Mouse (Mus musculus) forebrain, embryonic 14.5 days (tissue): ENCODE results near the gene Zfp365. TPM values are rescaled to one million over a fixed set of nuclear protein-coding genes. Genes with fewer than 3 reads are reported as not detected.

Experiments
- ATAC-seq: fragments of 200-750 bp; cut with Nextera tagmentation; 2 replicates; pipeline ENCODE4 v1.8.0; 2017; ENCODE audit warnings: mild to moderate bottlenecking, moderate library complexity
- DNase-seq: peaks from one replicate; pipeline ENCODE4 v3.0.0-alpha.2; 2015; ENCODE audit warnings: low spot score
- H3K27ac ChIP-seq: fragments of 300-500 bp; sonication (generic); 2 replicates; pipeline ENCODE4 v1.5.1; 2014; ENCODE audit warnings: low read depth, mild to moderate bottlenecking, control low read depth, low read length, moderate library complexity
- H3K27me3 ChIP-seq: fragments of 300-500 bp; sonication (generic); replicated peaks from 2 replicates; pipeline ENCODE4 v1.6.1; 2014; ENCODE audit warnings: low read length, control low read depth, mixed read lengths; ENCODE audit not compliant: control insufficient read depth, insufficient read depth
- H3K36me3 ChIP-seq: fragments of 300-500 bp; sonication (generic); 2 replicates; pipeline ENCODE4 v1.6.1; 2014; ENCODE audit warnings: low read length, control low read depth; ENCODE audit not compliant: control insufficient read depth, insufficient read depth
- H3K4me1 ChIP-seq: fragments of 300-500 bp; sonication (generic); 2 replicates; pipeline ENCODE4 v1.6.1; 2014; ENCODE audit warnings: antibody characterized with exemption, low read length, control low read depth; ENCODE audit not compliant: control insufficient read depth, insufficient read depth
- H3K4me2 ChIP-seq: fragments of 300-500 bp; sonication (generic); 2 replicates; pipeline ENCODE4 v1.6.1; 2014; ENCODE audit warnings: mild to moderate bottlenecking, control low read depth, low read length
- H3K4me3 ChIP-seq: fragments of 300-500 bp; sonication (generic); 2 replicates; pipeline ENCODE4 v1.5.1; 2014; ENCODE audit warnings: low read depth, low read length, control low read depth
- H3K9ac ChIP-seq: fragments of 300-500 bp; sonication (generic); 2 replicates; pipeline ENCODE4 v1.6.1; 2014; ENCODE audit warnings: mild to moderate bottlenecking, low read length, control low read depth, moderate library complexity
- H3K9me3 ChIP-seq: fragments of 300-500 bp; sonication (generic); replicated peaks from 2 replicates; pipeline ENCODE4 v1.6.1; 2016; ENCODE audit warnings: low read length, control low read depth, mixed read lengths; ENCODE audit not compliant: control insufficient read depth
- WGBS: fragments of 180-500 bp; shearing (Covaris S2); extraction: QIAGEN DNeasy Blood & Tissue Kit; methylation state at CpG from one replicate; pipeline ENCODE4 v1.1.7; 2014; 5-methylcytosine and 5-hydroxymethylcytosine counted together
- polyA plus RNA-seq: library from polyadenylated mRNA; unstranded; fragments of >200 nt; fragmentation: Nextera tagmentation; extraction: Ambion mirVana; gene quantifications from 2 replicates; pipeline ENCODE4 v1.2.1, GENCODE M21; 2014

The Zfp365 gene
- polyA plus RNA-seq, 1 experiment from 2014 or later: 1.2 TPM

DNA sequence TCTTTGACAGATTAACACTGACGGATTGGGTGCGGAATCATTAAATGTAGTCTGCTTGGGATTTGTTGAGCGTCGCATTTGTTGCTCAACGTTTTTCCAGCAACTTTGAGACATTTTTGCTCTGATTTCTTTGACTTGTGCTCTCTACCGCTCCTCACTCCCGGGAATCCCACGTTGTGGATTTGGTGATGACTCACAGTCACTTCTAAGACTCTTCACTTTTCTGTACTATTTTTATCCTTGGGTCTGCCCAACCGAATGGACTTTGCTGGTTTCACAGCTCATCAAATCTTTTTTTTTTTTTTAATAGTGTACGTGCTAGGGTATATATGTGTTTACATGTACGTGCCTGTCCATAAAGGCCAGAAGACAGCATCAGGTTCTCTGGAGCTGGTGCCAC is 20.3 kb upstream of the Zfp365 start:
- H3K9me3 ChIP-seq: no peaks in the 10 kb centered on the region
- H3K36me3 ChIP-seq: no peaks in the 10 kb centered on the region
- H3K9ac ChIP-seq: no peak overlapping the region
- no peak overlapping the region for H3K27ac ChIP-seq
- no peak for ATAC-seq
- H3K4me3 ChIP-seq: no peak overlapping the region
- no peaks in the 10 kb centered on the region for H3K4me1 ChIP-seq
- no peak for DNase-seq
- 93% methylated on average over 11 of the region's 11 CpGs for WGBS
- no peak overlapping the region for H3K4me2 ChIP-seq
- no peaks in the 10 kb centered on the region for H3K27me3 ChIP-seq

DNA sequence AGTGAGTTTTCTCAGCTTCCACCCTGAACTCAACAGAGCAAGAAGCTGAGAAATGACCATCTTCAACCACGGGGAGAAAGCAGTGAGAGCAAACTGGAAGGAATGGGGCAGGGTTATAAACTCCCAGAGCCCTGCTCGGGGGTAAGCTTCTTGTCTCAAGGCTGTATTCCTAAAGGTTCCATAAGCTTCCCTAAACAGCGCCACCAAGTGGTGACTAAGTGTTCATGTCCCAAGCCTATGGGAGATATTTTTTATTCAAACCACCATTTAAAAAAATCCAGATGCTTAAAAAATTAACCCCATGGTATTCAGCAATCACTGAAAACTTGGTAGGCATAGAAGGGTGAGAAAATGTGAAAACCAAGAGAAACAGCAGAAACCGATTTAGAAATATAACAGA is 18.9 kb upstream of the Zfp365 start:
- DNase-seq (no peak), ATAC-seq (no peak)
- Histone ChIP-seq H3K4me3 (no peak overlapping the region), H3K9ac (no peak overlapping the region), H3K4me1 (no peaks in the 10 kb centered on the region), H3K36me3 (no peaks in the 10 kb centered on the region), H3K9me3 (no peaks in the 10 kb centered on the region), H3K27me3 (no peaks in the 10 kb centered on the region), H3K4me2 (no peak overlapping the region), H3K27ac (no peak overlapping the region)
- 79% methylated on average over 4 of the region's 4 CpGs for WGBS

DNA sequence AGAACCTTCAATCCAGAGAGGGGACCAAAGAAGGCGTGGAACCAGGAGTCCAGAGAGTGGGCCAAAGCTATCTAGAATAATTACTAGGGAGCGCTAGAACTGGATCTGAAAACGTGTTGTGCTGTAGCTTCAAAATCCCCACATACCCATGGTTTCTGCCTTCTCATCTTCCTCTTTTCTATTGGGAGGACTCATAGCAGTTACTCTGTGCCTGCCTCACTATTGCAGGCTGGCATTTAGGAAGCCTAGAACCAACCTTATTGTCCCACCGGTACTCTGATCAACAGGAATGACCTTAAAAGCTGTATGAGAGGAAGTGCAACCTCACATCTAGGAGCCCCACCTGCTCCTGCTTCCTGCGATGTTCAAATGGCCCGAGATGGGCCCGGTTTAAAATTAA is 16.1 kb upstream of the Zfp365 start:
- no peaks in the 10 kb centered on the region for H3K36me3 ChIP-seq
- no peaks in the 10 kb centered on the region for H3K4me1 ChIP-seq
- no peak overlapping the region for H3K27ac ChIP-seq
- no peak overlapping the region for H3K4me2 ChIP-seq
- peaks cover 2% of the 10 kb centered on the region; the same call in 1 of the 2 replicates for H3K9me3 ChIP-seq
- ATAC-seq (no peak), DNase-seq (no peak)
- H3K27me3 ChIP-seq: no peaks in the 10 kb centered on the region
- 89% methylated on average over 7 of the region's 7 CpGs for WGBS
- no peak overlapping the region for H3K4me3 ChIP-seq
- no peak overlapping the region for H3K9ac ChIP-seq

DNA sequence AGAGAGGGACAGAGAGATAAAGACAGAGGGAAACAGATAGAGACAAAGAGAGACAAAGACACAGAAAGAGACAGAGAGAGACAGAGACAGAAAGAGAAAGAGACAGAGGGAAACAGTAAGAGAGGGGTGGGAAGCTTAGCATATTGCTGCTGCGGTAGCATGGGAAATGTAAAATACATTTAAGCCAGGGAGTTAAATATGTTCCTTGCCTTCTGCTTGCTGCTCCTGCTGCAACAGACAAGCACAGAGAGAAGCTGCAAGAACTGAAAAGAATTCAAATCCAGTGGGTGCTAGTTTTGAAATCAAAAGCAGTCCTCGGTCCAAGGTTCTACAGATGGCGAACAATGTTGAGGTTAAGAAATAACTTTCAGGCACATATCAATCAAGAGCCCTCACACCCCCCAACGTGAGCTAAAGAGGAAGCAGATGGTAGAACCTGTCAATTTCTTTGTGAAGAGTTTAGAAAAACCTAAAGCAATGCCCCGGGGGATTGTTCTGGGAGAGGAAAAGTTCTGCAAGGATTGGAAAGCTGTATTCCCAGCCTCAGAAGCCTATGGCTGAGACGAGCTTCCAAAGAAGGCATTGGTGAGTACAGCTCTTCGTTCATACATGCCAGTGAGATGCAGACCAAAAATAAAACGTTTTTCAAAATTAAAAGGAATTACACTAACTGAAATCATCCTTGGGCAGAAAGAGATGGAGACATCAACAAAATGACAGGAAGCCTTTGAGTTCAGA is 15.4 kb upstream of the Zfp365 start:
- DNase-seq (no peak), ATAC-seq (no peak)
- Histone ChIP-seq H3K4me2 (no peak overlapping the region), H3K4me3 (no peak overlapping the region), H3K36me3 (no peaks in the 10 kb centered on the region), H3K9me3 (peaks cover 2% of the 10 kb centered on the region; the same call in 1 of the 2 replicates), H3K27ac (no peak overlapping the region), H3K27me3 (no peaks in the 10 kb centered on the region), H3K4me1 (no peaks in the 10 kb centered on the region), H3K9ac (no peak overlapping the region)
- WGBS: 76% methylated on average over 8 of the region's 8 CpGs

DNA sequence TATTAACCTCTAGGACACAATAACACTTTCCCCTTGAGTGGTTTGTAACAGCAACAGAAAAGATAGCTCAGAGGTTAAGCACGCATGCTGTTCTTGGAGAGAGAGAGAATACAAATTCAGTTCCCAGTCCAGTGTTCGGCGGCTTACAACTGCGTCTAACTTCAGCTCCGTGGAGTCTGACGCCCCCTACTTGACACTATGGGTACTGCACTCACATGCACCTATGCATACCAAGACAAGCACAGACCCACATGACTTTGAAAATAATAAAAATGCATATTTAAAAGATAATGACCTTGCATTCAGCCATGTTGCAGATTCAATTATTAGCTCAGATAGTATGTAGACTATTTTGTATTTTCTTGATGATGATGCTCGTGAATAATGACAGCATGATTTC is 11.6 kb upstream of the Zfp365 start:
- Histone ChIP-seq H3K4me3 (no peak overlapping the region), H3K27ac (no peak overlapping the region), H3K36me3 (no peaks in the 10 kb centered on the region), H3K9ac (no peak overlapping the region), H3K9me3 (peaks cover 2% of the 10 kb centered on the region; the same call in 1 of the 2 replicates), H3K27me3 (no peaks in the 10 kb centered on the region), H3K4me1 (no peaks in the 10 kb centered on the region), H3K4me2 (no peak overlapping the region)
- ATAC-seq: no peak
- no peak for DNase-seq
- 58% methylated on average over 7 of the region's 7 CpGs for WGBS

DNA sequence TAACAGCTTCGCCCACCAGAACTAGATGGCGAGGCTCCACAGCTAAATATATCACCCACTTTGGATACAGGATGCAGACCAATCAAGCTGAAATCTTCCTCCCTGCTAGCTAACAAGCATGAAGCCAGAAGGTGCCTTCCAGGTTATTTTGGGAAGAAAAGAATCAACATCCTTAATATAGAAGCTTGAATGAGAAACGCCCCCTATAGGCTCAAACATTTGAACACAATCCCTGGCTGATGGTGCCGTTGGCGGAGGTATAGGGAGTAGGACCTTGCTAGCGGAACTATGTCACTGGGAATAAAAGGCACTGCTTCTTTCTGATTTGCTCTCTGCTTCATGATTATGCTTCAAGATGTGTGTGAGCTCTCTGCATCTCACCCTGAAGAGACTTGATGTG is 9.3 kb upstream of the Zfp365 start:
- DNase-seq: no peak
- Histone ChIP-seq H3K9me3 (peaks cover 2% of the 10 kb centered on the region; the same call in 1 of the 2 replicates), H3K27ac (no peak overlapping the region), H3K9ac (no peak overlapping the region), H3K27me3 (no peaks in the 10 kb centered on the region), H3K4me3 (no peak overlapping the region), H3K4me1 (no peaks in the 10 kb centered on the region), H3K4me2 (no peak overlapping the region), H3K36me3 (no peaks in the 10 kb centered on the region)
- 87% methylated on average over 6 of the region's 6 CpGs for WGBS
- ATAC-seq: no peak

DNA sequence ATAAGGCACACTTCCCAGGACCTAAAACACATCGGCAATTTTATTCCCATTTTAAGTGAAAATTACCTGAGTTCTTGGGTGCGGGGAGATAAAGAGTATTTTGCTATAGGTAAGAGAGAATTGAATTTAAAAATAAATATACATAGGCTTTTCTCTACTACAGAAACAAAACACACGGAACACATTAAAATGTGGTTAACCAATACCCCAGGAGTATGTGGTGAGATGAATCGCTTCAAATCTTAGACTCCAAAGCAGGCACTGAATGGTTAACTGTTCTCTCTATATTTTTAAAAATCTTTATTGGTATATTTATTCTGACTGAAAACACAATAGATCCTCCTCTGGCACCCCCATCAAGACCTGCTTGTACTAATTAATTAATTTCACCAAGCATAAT is 7.2 kb upstream of the Zfp365 start:
- DNase-seq: no peak
- Histone ChIP-seq H3K4me3 (no peak overlapping the region), H3K27me3 (no peaks in the 10 kb centered on the region), H3K4me1 (no peaks in the 10 kb centered on the region), H3K9ac (no peak overlapping the region), H3K36me3 (no peaks in the 10 kb centered on the region), H3K4me2 (no peak overlapping the region), H3K9me3 (peaks cover 2% of the 10 kb centered on the region; the same call in 1 of the 2 replicates), H3K27ac (no peak overlapping the region)
- no peak for ATAC-seq
- 97% methylated on average over 4 of the region's 4 CpGs for WGBS

DNA sequence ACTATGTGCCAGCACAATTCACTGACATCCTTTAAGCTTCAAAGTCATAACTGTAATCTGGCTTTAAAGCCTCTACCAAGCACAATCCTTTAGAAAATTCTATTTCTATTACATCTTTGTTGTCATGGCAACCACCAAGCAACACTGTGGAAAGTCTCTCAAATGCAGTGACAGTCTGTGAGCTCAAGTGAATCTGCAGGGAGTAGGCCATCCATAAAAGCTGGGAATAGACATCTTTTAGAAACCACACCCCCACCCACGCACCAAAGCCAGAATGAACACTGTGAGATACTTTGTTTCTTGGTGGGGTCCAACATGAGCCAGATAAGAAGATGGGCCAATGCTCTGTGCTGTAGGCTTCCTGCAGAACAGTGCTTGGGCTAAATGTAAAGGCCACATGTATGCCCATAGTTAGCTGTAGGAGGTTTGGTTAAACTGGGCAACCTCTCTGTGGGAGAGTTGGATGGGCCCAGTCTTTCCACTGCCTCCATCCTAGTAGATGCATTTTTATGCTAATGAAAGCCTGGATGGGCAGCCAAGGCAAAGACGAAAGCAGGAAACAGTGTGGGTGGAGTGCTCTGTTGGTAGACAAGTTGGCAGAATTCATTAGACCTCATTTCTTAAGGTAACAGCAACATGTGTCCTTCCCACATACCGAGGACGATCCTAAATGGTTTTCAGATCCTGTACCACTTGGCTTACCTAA is 5.9 kb upstream of the Zfp365 start:
- Histone ChIP-seq H3K27me3 (no peaks in the 10 kb centered on the region), H3K4me3 (no peak overlapping the region), H3K36me3 (no peaks in the 10 kb centered on the region), H3K27ac (no peak overlapping the region), H3K9me3 (no peaks in the 10 kb centered on the region), H3K9ac (no peak overlapping the region), H3K4me1 (no peaks in the 10 kb centered on the region), H3K4me2 (no peak overlapping the region)
- 76% methylated on average over 4 of the region's 4 CpGs for WGBS
- ATAC-seq (no peak), DNase-seq (peak; percentile 72)

DNA sequence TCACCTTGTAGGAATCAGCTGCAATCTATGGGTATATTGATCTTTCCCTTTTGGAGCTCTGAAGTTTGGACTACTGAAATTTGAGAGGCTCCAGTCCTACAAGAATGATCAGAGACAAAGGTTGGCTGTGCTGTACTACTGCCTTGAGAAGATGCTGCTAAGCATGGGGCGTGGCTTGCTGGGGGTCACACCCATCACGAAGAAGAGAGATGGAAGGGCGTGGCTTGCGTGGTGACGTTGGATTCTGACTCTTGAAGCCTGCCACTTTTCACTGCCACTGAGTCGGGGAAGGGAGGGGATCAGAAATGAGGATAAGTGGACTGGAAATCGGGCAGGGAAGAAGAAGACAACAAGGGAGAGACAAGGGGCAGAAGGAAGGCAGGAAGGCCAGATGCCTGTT is 4.9 kb upstream of the Zfp365 start:
- DNase-seq (no peak), ATAC-seq (no peak)
- H3K4me3 ChIP-seq: no peak overlapping the region
- H3K36me3 ChIP-seq: no peaks in the 10 kb centered on the region
- WGBS: 61% methylated on average over 7 of the region's 7 CpGs
- no peaks in the 10 kb centered on the region for H3K4me1 ChIP-seq
- no peaks in the 10 kb centered on the region for H3K27me3 ChIP-seq
- H3K9ac ChIP-seq: no peak overlapping the region
- H3K4me2 ChIP-seq: no peak overlapping the region
- no peaks in the 10 kb centered on the region for H3K9me3 ChIP-seq
- no peak overlapping the region for H3K27ac ChIP-seq
